Mouse (Mus musculus) myocyte (in vitro differentiated cells): ENCODE results near the gene Lta. TPM values are rescaled to one million over a fixed set of nuclear protein-coding genes. Genes with fewer than 3 reads are reported as not detected.

Experiments
- H3K27me3 ChIP-seq: one replicate; pipeline ENCODE4 v1.6.1; 2011; ENCODE audit not compliant: control insufficient read depth, insufficient read depth, insufficient read length
- H3K36me3 ChIP-seq: one replicate; pipeline ENCODE4 v1.6.1; 2011; ENCODE audit not compliant: control insufficient read depth, insufficient read depth
- H3K4me2 ChIP-seq: one replicate; pipeline ENCODE4 v1.6.1; 2011; ENCODE audit warnings: low read depth, control low read depth
- H3K4me3 ChIP-seq: one replicate; pipeline ENCODE4 v1.5.1; 2011; ENCODE audit warnings: mild to moderate bottlenecking, control low read depth, moderate library complexity
- H3K79me2 ChIP-seq: one replicate; pipeline ENCODE4 v1.6.1; 2011; ENCODE audit not compliant: control insufficient read depth, insufficient read depth
- H3ac ChIP-seq: one replicate; pipeline ENCODE4 v1.6.1; 2011; ENCODE audit not compliant: control insufficient read depth, insufficient read length
- CEBPB ChIP-seq: IDR thresholded peaks from 2 replicates; pipeline ENCODE4 v1.6.1; 2011; ENCODE audit warnings: mild to moderate bottlenecking, moderate library complexity; ENCODE audit not compliant: poor library complexity, insufficient read depth, severe bottlenecking
- E2F4 ChIP-seq: IDR thresholded peaks from one replicate; pipeline ENCODE4 v1.6.1; 2011; ENCODE audit warnings: mild to moderate bottlenecking, control low read depth, moderate library complexity; ENCODE audit not compliant: insufficient read depth
- MAX ChIP-seq: IDR thresholded peaks from one replicate; pipeline ENCODE4 v1.6.1; 2011; ENCODE audit warnings: low read depth, mild to moderate bottlenecking, control low read depth
- MYOD1 ChIP-seq, 3 experiments: IDR thresholded peaks; one replicate each; pipeline ENCODE4 v1.6.1; 2011; ENCODE audit warnings: control low read depth in 2 of 3, low read depth in 2 of 3, mild to moderate bottlenecking in 2 of 3, moderate library complexity in 1 of 3; ENCODE audit not compliant: insufficient read length in 2 of 3, control insufficient read depth in 1 of 3
- MYOG ChIP-seq, 3 experiments: IDR thresholded peaks; one replicate each; pipeline ENCODE4 v1.6.1; 2011; ENCODE audit warnings: control low read depth in 2 of 3, low read depth in 2 of 3, mild to moderate bottlenecking in 2 of 3; ENCODE audit not compliant: insufficient read length in 2 of 3, control insufficient read depth in 1 of 3, insufficient read depth in 1 of 3
- POLR2A ChIP-seq: IDR thresholded peaks from one replicate; pipeline ENCODE4 v1.6.1; 2011; ENCODE audit warnings: low read depth, mild to moderate bottlenecking, control low read depth, moderate library complexity; ENCODE audit not compliant: insufficient read length
- POLR2AphosphoS2 ChIP-seq: IDR thresholded peaks from one replicate; pipeline ENCODE4 v1.6.1; 2011; ENCODE audit warnings: low read depth, control low read depth; ENCODE audit not compliant: insufficient read length
- REST ChIP-seq: IDR thresholded peaks from one replicate; pipeline ENCODE4 v1.6.1; 2011; ENCODE audit warnings: mild to moderate bottlenecking, control low read depth, moderate library complexity; ENCODE audit not compliant: insufficient read depth, insufficient read length
- SRF ChIP-seq: IDR thresholded peaks from one replicate; pipeline ENCODE4 v1.6.1; 2011; ENCODE audit warnings: low read depth; ENCODE audit not compliant: control insufficient read depth, insufficient read length
- TCF12 ChIP-seq: IDR thresholded peaks from one replicate; pipeline ENCODE4 v1.6.1; 2011; ENCODE audit warnings: mild to moderate bottlenecking, control low read depth; ENCODE audit not compliant: poor library complexity, insufficient read depth, severe bottlenecking
- TCF3 ChIP-seq: IDR thresholded peaks from one replicate; pipeline ENCODE4 v1.6.1; 2011; ENCODE audit warnings: low read depth, control low read depth; ENCODE audit not compliant: insufficient read length
- USF1 ChIP-seq: IDR thresholded peaks from one replicate; pipeline ENCODE4 v1.6.1; 2011; ENCODE audit warnings: low read depth, mild to moderate bottlenecking, control low read depth, moderate library complexity
- polyA plus RNA-seq: library from polyadenylated mRNA; unstranded; fragments of >200 nt; fragmentation: generic; extraction: Trizol; gene quantifications from one replicate; pipeline ENCODE4 v1.2.1, GENCODE M21; 2012; ENCODE audit warnings: missing spikeins

Gene Lta
- polyA plus RNA-seq, 1 experiment = 0.26 TPM

- Histone ChIP-seq H3K4me3 (no peak overlapping the region), H3K36me3 (no peaks in the 10 kb centered on the region), H3K4me2 (no peak overlapping the region), H3ac (no peak overlapping the region), H3K27me3 (no peaks in the 10 kb centered on the region), H3K79me2 (no peaks in the 10 kb centered on the region)
- no peak for TF ChIP-seq MAX
- TF ChIP-seq TCF3 = no peak
- TF ChIP-seq USF1 = no peak
- no peak for TF ChIP-seq TCF12
- TF ChIP-seq CEBPB = no peak
- no peak for TF ChIP-seq POLR2A
- TF ChIP-seq REST = no peak
- TF ChIP-seq POLR2AphosphoS2 = no peak
- TF ChIP-seq MYOD1 (IDR thresholded peaks at IDR 0.05; ENCODE audit: control insufficient read depth in 1 of 3, insufficient read length in 2 of 3, low read depth in 2 of 3) = no peak
- TF ChIP-seq SRF = no peak
- TF ChIP-seq E2F4 = no peak
- TF ChIP-seq MYOG (IDR thresholded peaks at IDR 0.05; ENCODE audit: control insufficient read depth in 1 of 3, insufficient read depth in 1 of 3, insufficient read length in 2 of 3, low read depth in 2 of 3) = no peak
Measured at GRCm38 (mm10) chr17:35178528-35178927, 26.6 kb downstream of the Lta start.

- Histone ChIP-seq H3K4me3 (no peak within 1 kb of the TSS), H3K36me3 (no peaks in the 10 kb centered on the region), H3K27me3 (no peaks in the 10 kb centered on the region), H3K79me2 (no peaks in the 10 kb centered on the region), H3ac (no peak within 1 kb of the TSS), H3K4me2 (no peak within 1 kb of the TSS)
- TF ChIP-seq MYOD1 (IDR thresholded peaks at IDR 0.05; ENCODE audit: control insufficient read depth in 1 of 3, insufficient read length in 2 of 3, low read depth in 2 of 3) (no peak), REST (no peak), CEBPB (no peak), TCF3 (no peak), TCF12 (no peak), MYOG (IDR thresholded peaks at IDR 0.05; ENCODE audit: control insufficient read depth in 1 of 3, insufficient read depth in 1 of 3, insufficient read length in 2 of 3, low read depth in 2 of 3) (no peak), POLR2AphosphoS2 (no peak), MAX (no peak), POLR2A (no peak), E2F4 (no peak), USF1 (no peak), SRF (no peak)
Measured at GRCm38 (mm10) chr17:35175968-35176367, 29.2 kb downstream of the Lta start, which contains the start of gene Aif1. Gene Aif1 (minus strand): TSS chr17:35176068.

- H3K4me3 ChIP-seq = no peak overlapping the region
- H3K79me2 ChIP-seq = no peaks in the 10 kb centered on the region
- H3K27me3 ChIP-seq = no peaks in the 10 kb centered on the region
- H3ac ChIP-seq = no peak overlapping the region
- no peaks in the 10 kb centered on the region for H3K36me3 ChIP-seq
- no peak overlapping the region for H3K4me2 ChIP-seq
- TF ChIP-seq POLR2A (no peak), SRF (no peak), MYOG (IDR thresholded peaks at IDR 0.05; ENCODE audit: control insufficient read depth in 1 of 3, insufficient read depth in 1 of 3, insufficient read length in 2 of 3, low read depth in 2 of 3) (no peak), CEBPB (no peak), TCF12 (no peak), MAX (no peak), POLR2AphosphoS2 (no peak), TCF3 (no peak), USF1 (no peak), REST (no peak), E2F4 (no peak), MYOD1 (IDR thresholded peaks at IDR 0.05; ENCODE audit: control insufficient read depth in 1 of 3, insufficient read length in 2 of 3, low read depth in 2 of 3) (no peak)
Measured at GRCm38 (mm10) chr17:35175382-35175781, 29.8 kb downstream of the Lta start.

- Histone ChIP-seq H3K4me2 (no peak overlapping the region), H3K27me3 (no peaks in the 10 kb centered on the region), H3K79me2 (no peaks in the 10 kb centered on the region), H3ac (no peak overlapping the region), H3K4me3 (no peak overlapping the region), H3K36me3 (no peaks in the 10 kb centered on the region)
- TF ChIP-seq E2F4 = no peak
- no peak for TF ChIP-seq REST
- no peak for TF ChIP-seq POLR2AphosphoS2
- TF ChIP-seq MAX = no peak
Measured at GRCm38 (mm10) chr17:35174201-35174977, 30.8 kb downstream of the Lta start.

GRCm38 (mm10) chr17:35173329-35173728 is 31.8 kb downstream of the Lta start:
- no peak for TF ChIP-seq MYOD1 (IDR thresholded peaks at IDR 0.05; ENCODE audit: control insufficient read depth in 1 of 3, insufficient read length in 2 of 3, low read depth in 2 of 3)
- TF ChIP-seq POLR2A = no peak
- TF ChIP-seq SRF = no peak
- no peak for TF ChIP-seq MAX
- TF ChIP-seq TCF12 = no peak
- TF ChIP-seq POLR2AphosphoS2 = no peak
- no peaks in the 10 kb centered on the region for H3K27me3 ChIP-seq
- no peaks in the 10 kb centered on the region for H3K79me2 ChIP-seq
- no peak overlapping the region for H3K4me2 ChIP-seq
- H3K36me3 ChIP-seq = no peaks in the 10 kb centered on the region
- H3ac ChIP-seq = no peak overlapping the region
- no peak overlapping the region for H3K4me3 ChIP-seq
